ENCODE assay signal across 14 mouse cellular contexts in genomic region chr4:150405786-150406185, GRCm38 (mm10).
DNase-seq lines count a peak whose midpoint lies in the region; ATAC-seq and TF ChIP-seq lines count a peak whose summit lies in the region.
"Had no signal": no experiment of that assay in that cellular context is flagged by ENCODE, and none has a peak within 500 bp of the region (broad histone marks: within the 10 kb centered on the region; RNA-seq: fewer than 3 reads in every experiment).

No protein-coding gene starts in this region.

- peaks cover 23% of the 10 kb centered on the region for H3K4me1 ChIP-seq in intestine, postnatal 0 days (replicated peaks; ENCODE audit: control insufficient read depth, insufficient read depth, low read length)
- H3K4me1 ChIP-seq in intestine, embryonic 15.5 days (replicated peaks), result peaks cover 30% of the 10 kb centered on the region

- H3K27ac ChIP-seq in intestine, postnatal 0 days (ENCODE audit: low read depth, low read length), result no peak overlapping the region
- no peak overlapping the region for H3K27ac ChIP-seq in intestine, embryonic 15.5 days
- H3K27ac ChIP-seq: limb, embryonic 13.5 days; midbrain, embryonic 13.5 days had no signal

- H3K36me3 ChIP-seq in intestine, postnatal 0 days (ENCODE audit: control insufficient read depth, insufficient read depth), result peaks cover 24% of the 10 kb centered on the region
- H3K36me3 ChIP-seq in intestine, embryonic 15.5 days, result peaks cover 2% of the 10 kb centered on the region; the same call in 1 of the 2 replicates
- H3K36me3 ChIP-seq in splenic B cell, adult 2 months (ENCODE audit: control insufficient read depth, insufficient read depth, low read length, poor library complexity, severe bottlenecking), result no peaks in the 10 kb centered on the region

- WGBS in intestine, postnatal 0 days, result 60% methylated on average over 5 of the region's 5 CpGs
- WGBS in intestine, embryonic 15.5 days, result 64% methylated on average over 5 of the region's 5 CpGs

- no peak overlapping the region for H3K4me3 ChIP-seq in intestine, postnatal 0 days (ENCODE audit: low read depth, low read length)
- no peak overlapping the region for H3K4me3 ChIP-seq in intestine, embryonic 15.5 days (replicated peaks)
- H3K4me3 ChIP-seq: limb, embryonic 13.5 days; midbrain, embryonic 13.5 days had no signal

- no peak for ATAC-seq in intestine, postnatal 0 days
- ATAC-seq in intestine, embryonic 15.5 days, result no peak
- no peak for ATAC-seq in activated CD4-positive, CD25-positive, alpha-beta regulatory T cell, adult 4 months
- ATAC-seq: intestine, embryonic 16.5 days; midbrain, embryonic 13.5 days had no signal

- H3K9ac ChIP-seq in intestine, postnatal 0 days (ENCODE audit: low read depth, low read length), result no peak overlapping the region
- no peak overlapping the region for H3K9ac ChIP-seq in intestine, embryonic 15.5 days
- H3K9ac ChIP-seq: limb, embryonic 13.5 days; midbrain, embryonic 13.5 days had no signal

- no peak overlapping the region for H3K4me2 ChIP-seq in intestine, postnatal 0 days (replicated peaks; ENCODE audit: low read depth)
- no peak overlapping the region for H3K4me2 ChIP-seq in intestine, embryonic 15.5 days (replicated peaks)
- H3K4me2 ChIP-seq: limb, embryonic 13.5 days; midbrain, embryonic 13.5 days had no signal

- 0 out of 2 replicates have a peak, but pooled peaks have one; percentile 13 for TF ChIP-seq CTCF in intestine, postnatal 0 days (IDR thresholded peaks at IDR 0.05; ENCODE audit: low read depth)

- H3K9me3 ChIP-seq in intestine, postnatal 0 days (ENCODE audit: control insufficient read depth), result no peaks in the 10 kb centered on the region
- H3K9me3 ChIP-seq in intestine, embryonic 15.5 days, result no peaks in the 10 kb centered on the region
- H3K9me3 ChIP-seq: limb, embryonic 13.5 days; midbrain, embryonic 13.5 days had no signal

- peak; percentile 37 for DNase-seq in brain, adult 2 months (ENCODE audit: low read depth, low spot score)
- peak; percentile 45 for DNase-seq in induced T-regulatory cell, adult 2 months (ENCODE audit: low read depth)
- peak; percentile 9 for DNase-seq in splenic B cell, adult 2 months (ENCODE audit: low read depth, low spot score)
- DNase-seq in right cerebral cortex, postnatal 10 days (ENCODE audit: low spot score in 2 of 2), result no peak
- DNase-seq: cerebellum, adult 8-10 months; kidney, postnatal 4 days; lung, postnatal 14 days; right cerebral cortex, postnatal 25 days had no signal

- no peaks in the 10 kb centered on the region for H3K27me3 ChIP-seq in intestine, postnatal 0 days (replicated peaks; ENCODE audit: control insufficient read depth, insufficient read depth, low read length)
- no peaks in the 10 kb centered on the region for H3K27me3 ChIP-seq in intestine, embryonic 15.5 days (replicated peaks)
- no peaks in the 10 kb centered on the region for H3K27me3 ChIP-seq in splenic B cell, adult 2 months (ENCODE audit: control insufficient read depth, insufficient read depth, low read length, poor library complexity, severe bottlenecking)
- H3K27me3 ChIP-seq: limb, embryonic 13.5 days; midbrain, embryonic 13.5 days had no signal

Comparison
In these comparisons a context has a peak if more than half of its experiments do, and no peak if none do; other contexts are left out.
1. DNase-seq: peak in brain, adult 2 months (single experiment), induced T-regulatory cell, adult 2 months (single experiment) and splenic B cell, adult 2 months (single experiment); none in right cerebral cortex, postnatal 10 days (0 of 2).